Comparison of ENCODE assay signal across 9 mouse cellular contexts in genomic region chr13:30235056-30235750, GRCm38 (mm10).
DNase-seq lines count a peak whose midpoint lies in the region; ATAC-seq lines count a peak whose summit lies in the region.
"Had no signal": no experiment of that assay in that cellular context is flagged by ENCODE, and none has a peak within 500 bp of the region (broad histone marks: within the 10 kb centered on the region; RNA-seq: fewer than 3 reads in every experiment).

No protein-coding gene starts in this region.

- peak; percentile 75; the same call in 1 of the 2 replicates for ATAC-seq in embryonic facial prominence, embryonic 15.5 days (ENCODE audit: insufficient number of reproducible peaks, low FRiP score, low TSS enrichment, low read depth)

- no peaks in the 10 kb centered on the region for H3K36me3 ChIP-seq in embryonic facial prominence, embryonic 15.5 days

- no peaks in the 10 kb centered on the region for H3K9me3 ChIP-seq in embryonic facial prominence, embryonic 15.5 days (replicated peaks)
- H3K9me3 ChIP-seq: megakaryocyte, embryonic 14.5 days had no signal

- peak overlapping the region; percentile 44 for H3K27ac ChIP-seq in embryonic facial prominence, embryonic 15.5 days (replicated peaks)

- WGBS in embryonic facial prominence, embryonic 15.5 days: 27% methylated on average over 11 of the region's 11 CpGs

- peaks cover 10% of the 10 kb centered on the region for H3K4me1 ChIP-seq in embryonic facial prominence, embryonic 15.5 days
- H3K4me1 ChIP-seq: megakaryocyte, embryonic 14.5 days had no signal

- peak overlapping the region; percentile 10; the same call in 1 of the 2 replicates for H3K4me2 ChIP-seq in embryonic facial prominence, embryonic 15.5 days (replicated peaks)

- peak; percentile 67 for DNase-seq in adrenal gland, adult 2 months
- DNase-seq in adrenal gland, postnatal 4 days (ENCODE audit: low spot score in 2 of 2): no peak
- DNase-seq in left cerebral cortex, postnatal 25 days (ENCODE audit: low spot score in 2 of 2): peak; percentile 20 to 69
- DNase-seq in left cerebral cortex, adult 18-20 months (ENCODE audit: low spot score in 2 of 2): no peak
- DNase-seq in kidney, postnatal 14 days: peak; percentile 44
- no peak for DNase-seq in thymus, postnatal 25 days
- no peak for DNase-seq in layer of hippocampus, postnatal 10 days (ENCODE audit: low spot score in 2 of 2)

- no peak overlapping the region for H3K4me3 ChIP-seq in embryonic facial prominence, embryonic 15.5 days (replicated peaks)
- H3K4me3 ChIP-seq: megakaryocyte, embryonic 14.5 days had no signal

- no peaks in the 10 kb centered on the region for H3K27me3 ChIP-seq in embryonic facial prominence, embryonic 15.5 days
- H3K27me3 ChIP-seq: megakaryocyte, embryonic 14.5 days had no signal

- no peak overlapping the region for H3K9ac ChIP-seq in embryonic facial prominence, embryonic 15.5 days

- intact Hi-C loops in left cerebral cortex, postnatal 25 days (cut with DNase I): no loop called here

Comparison
In these comparisons a context has a peak if more than half of its experiments do, and no peak if none do; other contexts are left out.
1. DNase-seq: peak in adrenal gland, adult 2 months (single experiment), left cerebral cortex, postnatal 25 days (2 of 2) and kidney, postnatal 14 days (single experiment); none in adrenal gland, postnatal 4 days (0 of 2), left cerebral cortex, adult 18-20 months (0 of 2), thymus, postnatal 25 days (single experiment) and layer of hippocampus, postnatal 10 days (0 of 2).